Mouse (Mus musculus) neural tube, embryonic 15.5 days (tissue): ENCODE results near the gene Pias1. TPM values are rescaled to one million over a fixed set of nuclear protein-coding genes. Genes with fewer than 3 reads are reported as not detected.

ENCODE experiments used
- ATAC-seq: fragments of 200-750 bp; cut with Nextera tagmentation; 2 replicates; pipeline ENCODE4 v1.8.0; 2017; ENCODE audit warnings: mild to moderate bottlenecking, moderate TSS enrichment, moderate library complexity; ENCODE audit not compliant: low FRiP score
- H3K27ac ChIP-seq: fragments of 300-500 bp; sonication (generic); replicated peaks from 2 replicates; pipeline ENCODE4 v1.5.1; 2015; ENCODE audit warnings: mild to moderate bottlenecking, inconsistent platforms
- H3K27me3 ChIP-seq: fragments of 300-500 bp; sonication (generic); replicated peaks from 2 replicates; pipeline ENCODE4 v1.6.1; 2015; ENCODE audit warnings: inconsistent platforms
- H3K36me3 ChIP-seq: fragments of 300-500 bp; sonication (generic); 2 replicates; pipeline ENCODE4 v1.6.1; 2015; ENCODE audit warnings: inconsistent platforms
- H3K4me1 ChIP-seq: fragments of 300-500 bp; sonication (generic); 2 replicates; pipeline ENCODE4 v1.6.1; 2015; ENCODE audit warnings: inconsistent platforms
- H3K4me2 ChIP-seq: fragments of 300-500 bp; sonication (generic); 2 replicates; pipeline ENCODE4 v1.6.1; 2015; ENCODE audit warnings: inconsistent platforms, mild to moderate bottlenecking, moderate library complexity
- H3K4me3 ChIP-seq: fragments of 300-500 bp; sonication (generic); replicated peaks from 2 replicates; pipeline ENCODE4 v1.5.1; 2015; ENCODE audit warnings: mild to moderate bottlenecking, inconsistent platforms
- H3K9ac ChIP-seq: fragments of 300-500 bp; sonication (generic); replicated peaks from 2 replicates; pipeline ENCODE4 v1.6.1; 2015; ENCODE audit warnings: mild to moderate bottlenecking, inconsistent platforms
- H3K9me3 ChIP-seq: fragments of 300-500 bp; sonication (generic); replicated peaks from 2 replicates; pipeline ENCODE4 v1.6.1; 2016; ENCODE audit warnings: inconsistent platforms
- WGBS: fragments of 180-500 bp; shearing (Covaris S2); methylation state at CpG from one replicate; pipeline ENCODE4 v1.1.7; 2015; ENCODE audit warnings: mixed read lengths; 5-methylcytosine and 5-hydroxymethylcytosine counted together
- polyA plus RNA-seq: library from polyadenylated mRNA; unstranded; fragments of >200 nt; fragmentation: Nextera tagmentation; extraction: Ambion mirVana; gene quantifications from 2 replicates; pipeline ENCODE4 v1.2.1, GENCODE M21; 2015

Pias1 gene
- polyA plus RNA-seq, 1 experiment from 2014 or later = 51.7 TPM

DNA sequence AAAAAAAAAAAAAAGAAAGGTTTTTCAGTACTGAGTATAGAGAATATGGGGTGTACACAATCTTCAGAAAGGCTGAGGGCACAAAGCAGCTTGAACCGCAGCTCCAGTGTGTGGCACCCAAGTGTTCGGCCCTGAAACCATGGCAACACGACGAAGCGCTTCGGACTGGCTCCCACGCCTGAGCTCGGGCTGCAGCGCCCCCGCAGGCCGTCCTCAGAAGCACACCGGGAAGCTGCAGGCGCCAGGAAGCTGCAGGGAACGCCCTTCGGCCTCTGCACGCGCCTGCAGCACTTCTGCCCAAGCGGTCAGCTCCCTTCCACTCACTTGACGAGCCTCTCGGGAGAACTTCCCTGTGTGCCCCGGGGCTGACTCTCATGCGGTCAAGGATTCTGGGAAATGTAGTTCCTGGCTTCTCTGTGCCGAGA is 159.1 kb downstream of the Pias1 start:
- WGBS = under 1% methylated on average over 23 of the region's 23 CpGs
- 0 out of 2 replicates have a peak overlapping the region, but pooled peaks have one; percentile 29 for H3K9ac ChIP-seq

More for the DNA sequence above, 159.1 kb downstream of the Pias1 start:
- Histone ChIP-seq H3K4me1 (peaks cover 25% of the 10 kb centered on the region), H3K27ac (peak overlapping the region; percentile 28), H3K9me3 (no peaks in the 10 kb centered on the region), H3K4me2 (peak overlapping the region; percentile 56), H3K36me3 (no peaks in the 10 kb centered on the region), H3K27me3 (no peaks in the 10 kb centered on the region), H3K4me3 (peak overlapping the region; percentile 41)
- peak; percentile 90 for ATAC-seq

Other genes with a start within 250 kb of the Pias1 start
- gene Fem1b, start 176.0 kb downstream of the Pias1 start, polyA plus RNA-seq = 39.8 and 45.4 TPM in 2 replicates
- 5.7 and 10.5 TPM in 2 replicates for gene Cln6, start 149.1 kb downstream of the Pias1 start, polyA plus RNA-seq
- gene Calml4, start 129.8 kb downstream of the Pias1 start, polyA plus RNA-seq = 7.1 and 21.3 TPM in 2 replicates
- gene Skor1, start 161.0 kb upstream of the Pias1 start, polyA plus RNA-seq = 12.2 and 18.7 TPM in 2 replicates